Mouse (Mus musculus) urinary bladder, postnatal 14 days (tissue): Measurements from ENCODE around the gene Ddx54.

Source experiments
- DNase-seq: peaks from one replicate; pipeline ENCODE4 v3.0.0; 2021; ENCODE audit warnings: low spot score

Gene Ddx54

GRCm38 (mm10) chr5:120582002-120582401 is 30.5 kb upstream of the Ddx54 start:
- DNase-seq: no peak

- DNase-seq: no peak
These were observed 29.0 kb upstream of the Ddx54 start for GRCm38 (mm10) chr5:120583511-120583910.

- no peak for DNase-seq
These were observed 27.6 kb upstream of the Ddx54 start for GRCm38 (mm10) chr5:120584968-120585367.

DNA sequence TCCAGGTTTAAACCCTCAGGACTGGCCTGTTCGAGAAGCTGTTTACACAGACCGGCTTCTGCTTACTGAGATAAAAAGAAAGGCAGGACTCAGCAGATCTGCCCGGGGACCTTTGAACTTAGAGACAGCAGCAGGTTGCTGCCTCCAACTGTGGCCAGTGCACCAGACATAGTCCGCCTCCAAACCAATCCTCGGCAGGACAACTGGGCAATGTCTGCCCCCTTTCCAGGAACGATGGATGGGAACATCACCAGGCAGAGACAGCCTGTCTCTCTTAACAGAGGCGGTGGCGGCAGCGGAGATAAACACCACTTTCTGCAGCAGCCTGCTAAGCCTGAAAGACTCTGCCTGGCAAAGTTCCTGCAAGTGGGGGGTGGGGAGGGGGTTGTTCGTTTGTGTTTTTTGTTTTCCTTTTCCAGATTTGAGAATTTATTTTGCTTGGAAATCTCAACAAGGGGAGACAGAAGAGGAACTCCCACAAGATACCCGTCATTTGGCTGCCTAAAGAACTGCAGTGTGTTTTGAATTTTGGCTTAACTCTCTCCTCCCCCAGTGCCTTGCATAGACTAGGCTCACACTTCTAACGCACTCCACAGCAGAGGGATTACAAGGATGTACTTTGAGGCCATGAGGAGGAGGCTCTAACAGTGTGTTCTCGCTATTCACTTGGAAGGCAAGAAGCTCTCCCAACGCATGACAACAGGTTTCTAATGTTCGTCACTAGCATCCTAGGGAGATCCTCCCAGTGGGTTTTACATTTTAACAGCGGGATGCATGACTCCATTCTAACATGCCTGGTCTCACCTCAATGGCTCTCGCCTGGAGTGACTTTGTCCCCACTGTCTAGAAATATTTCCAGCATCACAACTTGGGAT is 25.6 kb upstream of the Ddx54 start:
- peak; percentile 47 for DNase-seq

DNA sequence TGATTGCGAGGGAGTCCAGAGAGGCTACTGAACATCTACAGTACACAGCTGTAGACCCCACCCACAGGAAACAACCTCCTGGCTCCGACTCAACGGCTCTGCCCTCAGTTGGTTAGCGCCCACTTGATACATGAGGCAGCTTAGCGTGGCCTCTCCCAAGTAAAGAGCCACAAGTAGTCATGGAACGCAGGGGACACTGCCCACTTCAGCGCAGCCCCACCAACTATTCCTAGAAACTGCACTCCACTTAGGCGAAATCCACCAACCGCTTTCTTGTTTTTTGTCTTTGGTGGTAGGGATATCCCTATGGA is 25.0 kb upstream of the Ddx54 start:
- DNase-seq: no peak

- DNase-seq: no peak
These were observed 24.5 kb upstream of the Ddx54 start for GRCm38 (mm10) chr5:120587940-120588568.

- peak; percentile 99 for DNase-seq
These were observed 23.9 kb upstream of the Ddx54 start, which contains the start of the genes Tpcn1 and Iqcd for GRCm38 (mm10) chr5:120588569-120589094. TSS of gene Tpcn1 (minus strand) at chr5:120588673. TSS of gene Iqcd (plus strand) at chr5:120589016.

- DNase-seq: no peak
These were observed 22.1 kb upstream of the Ddx54 start for GRCm38 (mm10) chr5:120590356-120591010.

- no peak for DNase-seq
These were observed 20.4 kb upstream of the Ddx54 start for GRCm38 (mm10) chr5:120592141-120592540.

GRCm38 (mm10) chr5:120594485-120594884 is 18.1 kb upstream of the Ddx54 start:
- DNase-seq: no peak

DNA sequence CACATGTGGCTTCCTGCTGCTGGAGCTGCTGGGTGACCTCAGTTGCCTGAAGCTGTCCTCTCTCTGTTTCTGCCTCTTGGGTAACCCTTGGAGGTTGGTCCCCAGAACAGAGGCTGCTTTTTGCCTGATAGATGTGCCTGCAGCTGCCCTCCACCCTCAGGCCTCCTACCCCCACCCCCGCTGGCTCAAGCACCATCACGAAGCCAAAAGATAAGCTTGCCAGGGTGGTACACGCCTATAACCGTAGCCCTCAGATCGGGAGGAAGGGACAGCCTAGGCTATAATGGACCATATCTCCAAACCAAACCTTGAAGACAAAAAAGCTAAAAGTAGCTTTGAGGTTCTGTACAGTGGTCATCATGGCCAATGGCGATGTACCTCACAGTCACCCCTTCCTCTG is 12.9 kb upstream of the Ddx54 start:
- DNase-seq: no peak

DNA sequence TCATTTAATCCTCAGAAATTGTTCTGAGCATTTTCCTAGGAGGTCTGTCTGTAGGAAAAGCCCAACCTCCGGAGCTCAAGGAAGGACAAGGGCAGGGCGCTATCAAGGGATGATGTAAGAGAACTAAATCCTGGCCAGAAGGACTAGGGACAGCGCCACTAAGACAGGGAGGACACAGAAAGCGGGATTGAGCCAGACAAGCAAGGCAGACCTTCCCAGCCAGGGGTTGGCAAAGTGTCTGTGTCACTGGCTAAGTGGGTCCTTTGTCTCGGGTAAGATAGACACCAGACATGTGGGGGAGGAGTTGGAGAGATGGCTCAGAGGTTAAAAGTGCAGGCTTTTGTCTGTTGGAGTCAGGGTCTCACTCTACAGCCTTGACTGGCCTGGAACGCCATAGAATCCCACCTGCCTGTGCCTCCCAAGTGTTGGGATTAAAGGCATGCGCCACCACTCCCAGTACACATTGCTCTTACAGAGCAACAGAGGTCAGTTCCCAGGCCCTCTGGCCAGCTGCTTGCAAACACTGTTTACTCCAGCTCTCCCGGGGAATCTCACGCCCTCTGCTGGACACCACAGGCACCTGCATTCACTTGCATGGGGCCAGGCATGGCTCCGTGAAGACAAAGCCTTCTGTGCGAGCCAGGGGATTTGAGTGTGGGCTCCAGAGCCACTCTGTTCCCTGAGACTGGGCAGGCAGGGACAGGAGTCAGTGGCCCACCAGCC is 11.4 kb upstream of the Ddx54 start:
- DNase-seq: no peak

GRCm38 (mm10) chr5:120602210-120602609 is 10.3 kb upstream of the Ddx54 start:
- no peak for DNase-seq

DNA sequence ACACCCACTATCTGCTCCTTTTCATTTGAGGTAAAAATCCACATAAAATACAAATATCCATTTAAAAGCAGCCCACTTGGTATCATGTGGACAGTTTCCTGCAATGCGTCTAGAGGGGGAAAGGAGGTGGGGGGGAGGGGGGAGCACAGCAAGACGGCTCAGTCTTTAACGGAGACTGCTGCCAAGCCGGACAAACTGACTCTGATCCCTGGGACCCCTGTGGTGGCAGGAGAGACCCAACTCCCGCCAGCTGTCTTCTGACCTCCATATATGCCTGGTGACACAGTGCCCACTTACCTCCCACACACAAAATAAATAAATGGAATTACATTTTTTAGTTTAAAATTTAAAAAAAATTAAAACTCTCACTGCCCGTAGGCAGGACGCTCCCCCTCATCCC is 9.0 kb upstream of the Ddx54 start:
- no peak for DNase-seq

GRCm38 (mm10) chr5:120604839-120605238 is 7.7 kb upstream of the Ddx54 start:
- peak; percentile 90 for DNase-seq

DNA sequence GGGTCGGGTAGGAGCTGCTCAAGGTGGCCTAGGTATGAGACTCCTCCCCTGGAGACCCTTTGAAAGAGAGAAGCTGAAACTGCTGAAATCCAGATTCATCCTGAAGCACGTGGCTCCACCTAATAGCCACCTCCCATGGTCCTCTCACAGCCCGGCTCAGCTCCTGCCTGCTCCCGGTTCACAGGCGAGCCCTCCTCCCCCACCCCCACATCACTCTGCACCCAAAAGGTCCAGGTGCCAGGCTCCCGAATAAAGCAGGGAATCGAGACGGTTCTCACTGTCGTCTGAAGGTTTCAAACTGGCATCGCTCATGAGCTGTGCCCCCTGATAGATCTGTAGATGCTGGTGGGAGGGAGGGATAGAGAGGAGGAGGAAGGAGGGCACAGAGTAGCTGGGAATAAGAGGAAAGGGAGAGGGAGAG is 7.3 kb upstream of the Ddx54 start:
- no peak for DNase-seq

- DNase-seq: peak; percentile 92
These were observed 6.9 kb upstream of the Ddx54 start for GRCm38 (mm10) chr5:120605688-120606087.

- DNase-seq: no peak
These were observed 5.8 kb upstream of the Ddx54 start for GRCm38 (mm10) chr5:120606590-120607200.

- no peak for DNase-seq
These were observed 5.2 kb upstream of the Ddx54 start for GRCm38 (mm10) chr5:120607335-120607734.

DNA sequence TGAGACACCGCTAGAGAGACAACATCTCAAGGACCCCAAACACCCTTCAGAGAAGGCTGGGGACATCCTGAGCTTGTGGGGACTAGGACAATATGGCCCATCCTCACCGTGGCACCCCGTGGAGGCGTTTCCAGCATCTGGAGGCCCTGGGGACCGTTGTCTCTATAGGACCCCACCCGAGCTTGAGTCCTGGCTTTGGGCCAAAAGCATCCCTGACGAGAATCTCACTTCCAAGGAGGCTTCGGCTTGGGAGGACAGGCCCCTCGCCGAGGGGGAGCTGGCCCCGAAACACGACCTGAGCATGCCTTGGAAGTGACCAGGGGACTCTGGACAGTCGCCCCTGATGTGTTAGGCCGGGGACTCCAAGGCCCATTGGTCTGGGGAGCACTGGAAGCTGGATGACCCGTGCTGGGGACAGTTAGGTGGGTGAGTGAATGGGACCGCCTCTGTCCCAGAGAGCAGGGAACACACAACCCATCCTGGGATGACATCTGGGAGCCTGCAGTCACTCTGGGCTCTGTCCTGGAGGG is 3.2 kb upstream of the Ddx54 start:
- DNase-seq: no peak

DNA sequence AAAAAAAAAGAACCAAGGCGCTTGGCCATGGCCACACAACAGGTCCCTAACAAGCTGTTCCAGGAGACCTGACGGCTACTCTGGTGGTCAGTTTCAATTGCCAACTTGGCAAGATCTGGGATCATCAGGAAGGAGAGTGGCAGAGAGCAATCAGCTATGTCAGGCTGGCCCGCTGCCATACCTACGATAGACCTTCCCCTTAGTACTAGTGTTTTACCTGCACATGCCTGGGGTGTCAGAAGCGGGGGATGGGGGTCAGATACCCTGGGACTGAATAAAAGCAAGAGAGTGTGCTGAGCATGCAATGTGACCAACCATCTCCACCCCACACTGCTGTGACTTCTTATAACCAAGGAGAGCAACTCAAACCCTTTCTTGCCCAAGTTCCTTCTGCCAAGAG is 1.6 kb upstream of the Ddx54 start:
- no peak for DNase-seq
